Mouse (Mus musculus): Measurements from ENCODE around the gene D1Ertd622e.

GRCm38 (mm10) chr1:97630146-97630545 is 31.7 kb downstream of the D1Ertd622e start:
- TF ChIP-seq CTCF (IDR thresholded peaks at IDR 0.05; ENCODE audit: extremely low read depth, insufficient read length, insufficient replicate concordance, low read depth, low read length): no peak
- no peak for TF ChIP-seq POLR2A (IDR thresholded peaks at IDR 0.05; ENCODE audit: low read depth, low read length)
